Mouse (Mus musculus): ENCODE measurements at regions not wholly inside any gene's neighbourhood (a gene's known extent, or its start where the extent isn't known, plus 50 kb on each side); places are given as distances from the start of the nearest gene placed in this dataset.

GRCm38 (mm10) chr10:83944158-83944557, 221.5 kb downstream of the 1500009L16Rik start:
- 81% methylated on average over 1 of the region's 1 CpGs for WGBS

DNA sequence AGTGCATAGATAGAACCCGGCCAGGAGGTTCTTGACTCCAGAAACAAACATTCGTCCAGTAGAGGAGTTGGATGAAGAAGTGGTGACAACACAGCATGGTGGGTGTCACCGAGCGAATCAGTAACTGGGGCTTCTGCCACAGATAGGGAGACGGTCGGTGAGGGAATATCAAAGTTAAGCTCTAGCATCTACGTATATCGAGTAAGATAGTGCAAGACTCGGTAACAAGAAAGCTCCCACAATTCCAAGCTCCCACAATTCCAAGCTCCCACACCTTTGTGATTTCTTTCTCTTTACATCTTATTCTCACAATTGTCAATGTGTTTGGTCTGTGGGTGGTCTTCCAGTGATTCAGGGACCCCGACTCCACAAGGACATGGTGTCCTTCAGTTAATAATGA, 222.2 kb downstream of the 1500009L16Rik start:
- H3K27ac ChIP-seq (ENCODE audit: low read depth, low read length), result no peak overlapping the region

More at GRCm38 (mm10) chr10:83944158-83944557, 221.5 kb downstream of the 1500009L16Rik start:
- Histone ChIP-seq H3K4me1 (ENCODE audit: control insufficient read depth, insufficient read depth, low read length) (no peaks in the 10 kb centered on the region), H3K27me3 (replicated peaks; ENCODE audit: control insufficient read depth, insufficient read depth, low read length) (no peaks in the 10 kb centered on the region), H3K36me3 (ENCODE audit: control insufficient read depth, insufficient read depth, low read length) (no peaks in the 10 kb centered on the region), H3K4me2 (ENCODE audit: low read length) (no peak overlapping the region), H3K9ac (ENCODE audit: low read length) (no peak overlapping the region), H3K9me3 (replicated peaks; ENCODE audit: control insufficient read depth, low read length) (no peaks in the 10 kb centered on the region), H3K4me3 (ENCODE audit: low read depth, low read length) (no peak overlapping the region), H3K27ac (ENCODE audit: low read depth, low read length) (no peak overlapping the region)
- ATAC-seq (no peak), DNase-seq (ENCODE audit: low spot score) (no peak)

DNA sequence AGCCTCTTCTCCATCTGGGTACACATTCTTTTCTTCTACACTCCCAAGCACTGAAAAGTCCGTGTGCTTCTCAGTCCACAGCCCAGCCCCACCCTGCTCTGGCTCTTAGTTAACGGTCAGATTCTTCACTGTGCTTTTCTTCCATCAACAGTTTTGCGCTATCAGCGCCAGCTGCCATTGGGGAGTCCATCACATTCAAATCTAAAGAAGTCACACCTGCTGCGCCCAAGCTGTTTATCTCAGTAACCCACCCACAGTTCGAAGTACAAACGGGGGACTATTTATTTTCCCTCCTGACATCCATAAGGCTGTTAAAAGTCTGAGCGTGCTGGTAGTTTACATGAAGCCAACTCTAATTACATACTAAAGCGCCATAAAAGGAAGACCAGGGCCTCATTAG, 222.8 kb downstream of the 1500009L16Rik start:
- Histone ChIP-seq H3K4me2 (ENCODE audit: low read length) (no peak overlapping the region), H3K9me3 (replicated peaks; ENCODE audit: control insufficient read depth, low read length) (no peaks in the 10 kb centered on the region), H3K9ac (ENCODE audit: low read length) (no peak overlapping the region), H3K27ac (ENCODE audit: low read depth, low read length) (no peak overlapping the region), H3K27me3 (replicated peaks; ENCODE audit: control insufficient read depth, insufficient read depth, low read length) (no peaks in the 10 kb centered on the region), H3K36me3 (ENCODE audit: control insufficient read depth, insufficient read depth, low read length) (no peaks in the 10 kb centered on the region), H3K4me3 (ENCODE audit: low read depth, low read length) (no peak overlapping the region), H3K4me1 (ENCODE audit: control insufficient read depth, insufficient read depth, low read length) (no peaks in the 10 kb centered on the region)
- DNase-seq (ENCODE audit: low spot score), result no peak
- WGBS, result 82% methylated on average over 9 of the region's 9 CpGs
- ATAC-seq, result no peak

More for the DNA sequence above, 222.2 kb downstream of the 1500009L16Rik start:
- 94% methylated on average over 10 of the region's 10 CpGs for WGBS
- Histone ChIP-seq H3K4me1 (ENCODE audit: control insufficient read depth, insufficient read depth, low read length) (no peaks in the 10 kb centered on the region), H3K36me3 (ENCODE audit: control insufficient read depth, insufficient read depth, low read length) (no peaks in the 10 kb centered on the region), H3K27me3 (replicated peaks; ENCODE audit: control insufficient read depth, insufficient read depth, low read length) (no peaks in the 10 kb centered on the region), H3K4me3 (ENCODE audit: low read depth, low read length) (no peak overlapping the region), H3K4me2 (ENCODE audit: low read length) (no peak overlapping the region), H3K9me3 (replicated peaks; ENCODE audit: control insufficient read depth, low read length) (no peaks in the 10 kb centered on the region), H3K9ac (ENCODE audit: low read length) (no peak overlapping the region)
- ATAC-seq (no peak), DNase-seq (ENCODE audit: low spot score) (no peak)

GRCm38 (mm10) chr10:83946186-83947176, 223.8 kb downstream of the 1500009L16Rik start:
- H3K27ac ChIP-seq (ENCODE audit: low read depth, low read length), result no peak overlapping the region
- H3K4me3 ChIP-seq (ENCODE audit: low read depth, low read length), result no peak overlapping the region
- no peak for DNase-seq (ENCODE audit: low spot score)
- no peaks in the 10 kb centered on the region for H3K36me3 ChIP-seq (ENCODE audit: control insufficient read depth, insufficient read depth, low read length)
- WGBS, result 89% methylated on average over 11 of the region's 11 CpGs
- H3K9ac ChIP-seq (ENCODE audit: low read length), result no peak overlapping the region
- H3K4me2 ChIP-seq (ENCODE audit: low read length), result no peak overlapping the region
- no peak for ATAC-seq
- no peaks in the 10 kb centered on the region for H3K4me1 ChIP-seq (ENCODE audit: control insufficient read depth, insufficient read depth, low read length)
- H3K9me3 ChIP-seq (replicated peaks; ENCODE audit: control insufficient read depth, low read length), result no peaks in the 10 kb centered on the region
- H3K27me3 ChIP-seq (replicated peaks; ENCODE audit: control insufficient read depth, insufficient read depth, low read length), result no peaks in the 10 kb centered on the region

- peak; percentile 37 for DNase-seq (ENCODE audit: low spot score)
- H3K27ac ChIP-seq (ENCODE audit: low read depth, low read length), result no peak overlapping the region
- no peak overlapping the region for H3K4me2 ChIP-seq (ENCODE audit: low read length)
- no peak for ATAC-seq
- no peaks in the 10 kb centered on the region for H3K27me3 ChIP-seq (replicated peaks; ENCODE audit: control insufficient read depth, insufficient read depth, low read length)
- peaks cover 4% of the 10 kb centered on the region; the same call in 1 of the 2 replicates for H3K4me1 ChIP-seq (ENCODE audit: control insufficient read depth, insufficient read depth, low read length)
- H3K9ac ChIP-seq (ENCODE audit: low read length), result no peak overlapping the region
- WGBS, result 44% methylated on average over 18 of the region's 18 CpGs
- no peak overlapping the region for H3K4me3 ChIP-seq (ENCODE audit: low read depth, low read length)
- no peaks in the 10 kb centered on the region for H3K9me3 ChIP-seq (replicated peaks; ENCODE audit: control insufficient read depth, low read length)
- no peaks in the 10 kb centered on the region for H3K36me3 ChIP-seq (ENCODE audit: control insufficient read depth, insufficient read depth, low read length)
Observed at GRCm38 (mm10) chr10:83957118-83957759, 234.6 kb downstream of the 1500009L16Rik start.

GRCm38 (mm10) chr10:83958397-83958796, 235.7 kb downstream of the 1500009L16Rik start:
- no peak overlapping the region for H3K4me3 ChIP-seq (ENCODE audit: low read depth, low read length)
- H3K9me3 ChIP-seq (replicated peaks; ENCODE audit: control insufficient read depth, low read length), result no peaks in the 10 kb centered on the region
- peaks cover 4% of the 10 kb centered on the region; the same call in 1 of the 2 replicates for H3K4me1 ChIP-seq (ENCODE audit: control insufficient read depth, insufficient read depth, low read length)
- H3K4me2 ChIP-seq (ENCODE audit: low read length), result no peak overlapping the region
- no peaks in the 10 kb centered on the region for H3K36me3 ChIP-seq (ENCODE audit: control insufficient read depth, insufficient read depth, low read length)
- no peak for DNase-seq (ENCODE audit: low spot score)
- no peak for ATAC-seq
- WGBS, result 90% methylated on average over 3 of the region's 3 CpGs
- H3K27me3 ChIP-seq (replicated peaks; ENCODE audit: control insufficient read depth, insufficient read depth, low read length), result no peaks in the 10 kb centered on the region
- H3K9ac ChIP-seq (ENCODE audit: low read length), result no peak overlapping the region
- H3K27ac ChIP-seq (ENCODE audit: low read depth, low read length), result no peak overlapping the region

GRCm38 (mm10) chr10:83958826-83959225, 236.2 kb downstream of the 1500009L16Rik start:
- ATAC-seq, result no peak

DNA sequence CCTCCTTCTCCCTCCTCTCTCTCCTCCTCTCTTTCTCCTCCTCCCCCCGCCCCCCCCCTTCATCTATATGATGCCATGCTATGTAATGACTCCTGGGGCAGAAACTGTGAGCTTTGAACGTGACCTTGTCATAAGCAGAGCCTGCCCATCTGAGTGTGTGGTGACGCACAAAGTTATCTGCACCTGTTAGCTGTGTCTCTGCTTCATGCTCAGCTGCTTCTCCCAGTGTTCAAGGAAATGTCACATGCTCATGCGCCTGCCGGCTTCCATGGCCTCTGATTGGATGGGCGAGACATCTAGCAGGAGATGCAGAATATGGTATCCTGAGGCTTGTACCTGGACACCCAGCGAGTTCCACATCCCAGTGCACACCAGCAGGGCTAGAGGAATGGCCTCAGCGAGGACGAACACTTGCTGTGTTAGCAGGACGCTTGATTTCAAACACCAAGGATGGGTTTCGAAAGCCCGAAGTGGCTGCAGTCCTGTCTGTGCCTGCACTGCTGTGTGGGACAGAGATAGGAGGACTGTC, 240.6 kb downstream of the 1500009L16Rik start:
- no peak overlapping the region for H3K9ac ChIP-seq (ENCODE audit: low read length)
- DNase-seq (ENCODE audit: low spot score) (no peak), ATAC-seq (no peak)
- H3K36me3 ChIP-seq (ENCODE audit: control insufficient read depth, insufficient read depth, low read length), result no peaks in the 10 kb centered on the region
- H3K9me3 ChIP-seq (replicated peaks; ENCODE audit: control insufficient read depth, low read length), result no peaks in the 10 kb centered on the region
- H3K4me3 ChIP-seq (ENCODE audit: low read depth, low read length), result no peak overlapping the region
- no peaks in the 10 kb centered on the region for H3K27me3 ChIP-seq (replicated peaks; ENCODE audit: control insufficient read depth, insufficient read depth, low read length)
- peaks cover 18% of the 10 kb centered on the region for H3K4me1 ChIP-seq (ENCODE audit: control insufficient read depth, insufficient read depth, low read length)
- 83% methylated on average over 12 of the region's 12 CpGs for WGBS
- H3K4me2 ChIP-seq (ENCODE audit: low read length), result no peak overlapping the region
- H3K27ac ChIP-seq (ENCODE audit: low read depth, low read length), result no peak overlapping the region

More at GRCm38 (mm10) chr10:83958826-83959225, 236.2 kb downstream of the 1500009L16Rik start:
- Histone ChIP-seq H3K4me2 (ENCODE audit: low read length) (no peak overlapping the region), H3K9me3 (replicated peaks; ENCODE audit: control insufficient read depth, low read length) (no peaks in the 10 kb centered on the region), H3K4me3 (ENCODE audit: low read depth, low read length) (no peak overlapping the region), H3K36me3 (ENCODE audit: control insufficient read depth, insufficient read depth, low read length) (no peaks in the 10 kb centered on the region), H3K27me3 (replicated peaks; ENCODE audit: control insufficient read depth, insufficient read depth, low read length) (no peaks in the 10 kb centered on the region), H3K4me1 (ENCODE audit: control insufficient read depth, insufficient read depth, low read length) (peaks cover 4% of the 10 kb centered on the region; the same call in 1 of the 2 replicates), H3K9ac (ENCODE audit: low read length) (no peak overlapping the region), H3K27ac (ENCODE audit: low read depth, low read length) (no peak overlapping the region)
- 67% methylated on average over 2 of the region's 2 CpGs for WGBS
- DNase-seq (ENCODE audit: low spot score), result no peak

All from forebrain, embryonic 14.5 days (tissue).